Mouse (Mus musculus) E14TG2a.4 (cell line): ENCODE measurements around the gene Tmem132b.

ENCODE experiments used
- CTCF ChIP-seq: conservative IDR thresholded peaks from 2 replicates; pipeline ENCODE4 v1.5.1; 2014; ENCODE audit warnings: low read length
- NANOG ChIP-seq: IDR thresholded peaks from 2 replicates; pipeline ENCODE4 v1.6.1; 2014; ENCODE audit warnings: borderline replicate concordance, low read length, mixed read lengths

DNA sequence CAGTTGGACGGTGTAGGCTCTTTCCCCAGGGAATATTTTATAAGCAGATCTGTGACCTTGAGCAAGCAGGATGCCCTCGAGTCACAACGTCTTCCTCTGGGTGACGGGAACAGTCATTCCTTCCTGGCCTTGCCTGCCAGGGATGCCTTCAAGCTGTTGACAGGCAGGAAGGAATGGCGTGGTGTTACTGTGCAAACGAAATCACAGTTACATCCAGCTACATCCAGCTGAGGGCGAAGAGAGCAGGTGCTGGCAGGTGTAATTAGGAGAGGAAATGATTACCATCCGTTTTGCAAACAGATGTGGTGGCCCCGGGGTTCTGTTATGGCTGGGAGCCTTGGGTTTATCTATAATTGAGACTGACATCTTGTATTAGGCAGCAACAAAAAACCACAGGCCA lies 205.5 kb downstream of the Tmem132b start:
- TF ChIP-seq CTCF (no peak), NANOG (no peak)
